Mouse (Mus musculus): ENCODE results near the gene Myl3. TPM values are rescaled to one million over a fixed set of nuclear protein-coding genes. Genes with fewer than 3 reads are reported as not detected.

Myl3 gene
- polyA plus RNA-seq (2014; fragmentation: Illumina TruSeq; extraction: RNeasy Lipid Tissue Mini Kit (QIAGEN cat#74804); ENCODE audit: low read depth, low replicate concordance), result 10,021 TPM

GRCm38 (mm10) chr9:110741711-110742294, at the start of gene Myl3:
Gene Myl3 (plus strand): TSS chr9:110741861.

GRCm38 (mm10) chr9:110746961-110747360, 5.3 kb downstream of the Myl3 start, which contains the start of gene Pth1r:
Gene Pth1r (minus strand): TSS chr9:110747145.

GRCm38 (mm10) chr9:110797866-110798265, 56.2 kb downstream of the Myl3 start, which contains the start of gene Prss42:
Gene Prss42 (plus strand): TSS chr9:110798166.

GRCm38 (mm10) chr9:110813789-110814188, 72.1 kb downstream of the Myl3 start, which contains the start of gene Prss44:
Gene Prss44 (plus strand): TSS chr9:110813994.

Other genes with a start within 250 kb of the Myl3 start
- 29.5 TPM for gene Setd2, start 209.3 kb upstream of the Myl3 start, polyA plus RNA-seq (2014; fragmentation: Illumina TruSeq; extraction: RNeasy Lipid Tissue Mini Kit (QIAGEN cat#74804); ENCODE audit: low read depth, low replicate concordance)
- 2.3 TPM for gene Nradd, start 117.4 kb upstream of the Myl3 start, polyA plus RNA-seq (2014; fragmentation: Illumina TruSeq; extraction: RNeasy Lipid Tissue Mini Kit (QIAGEN cat#74804); ENCODE audit: low read depth, low replicate concordance)
- 9.7 TPM for gene Nbeal2, start 87.7 kb upstream of the Myl3 start, polyA plus RNA-seq (2014; fragmentation: Illumina TruSeq; extraction: RNeasy Lipid Tissue Mini Kit (QIAGEN cat#74804); ENCODE audit: low read depth, low replicate concordance)
- 89.4 TPM for gene Ccdc12, start 85.4 kb upstream of the Myl3 start, polyA plus RNA-seq (2014; fragmentation: Illumina TruSeq; extraction: RNeasy Lipid Tissue Mini Kit (QIAGEN cat#74804); ENCODE audit: low read depth, low replicate concordance)
- gene Pth1r, start 5.3 kb downstream of the Myl3 start, polyA plus RNA-seq (2014; fragmentation: Illumina TruSeq; extraction: RNeasy Lipid Tissue Mini Kit (QIAGEN cat#74804); ENCODE audit: low read depth, low replicate concordance), result 7.8 TPM
- not detected for gene Prss42, start 56.3 kb downstream of the Myl3 start, polyA plus RNA-seq (2014; fragmentation: Illumina TruSeq; extraction: RNeasy Lipid Tissue Mini Kit (QIAGEN cat#74804); ENCODE audit: low read depth, low replicate concordance)
- not detected for gene Prss44, start 72.1 kb downstream of the Myl3 start, polyA plus RNA-seq (2014; fragmentation: Illumina TruSeq; extraction: RNeasy Lipid Tissue Mini Kit (QIAGEN cat#74804); ENCODE audit: low read depth, low replicate concordance)
- gene Prss43, start 84.8 kb downstream of the Myl3 start, polyA plus RNA-seq (2014; fragmentation: Illumina TruSeq; extraction: RNeasy Lipid Tissue Mini Kit (QIAGEN cat#74804); ENCODE audit: low read depth, low replicate concordance), result not detected
- gene Prss45, start 92.7 kb downstream of the Myl3 start, polyA plus RNA-seq (2014; fragmentation: Illumina TruSeq; extraction: RNeasy Lipid Tissue Mini Kit (QIAGEN cat#74804); ENCODE audit: low read depth, low replicate concordance), result not detected
- not detected for gene Prss46, start 102.6 kb downstream of the Myl3 start, polyA plus RNA-seq (2014; fragmentation: Illumina TruSeq; extraction: RNeasy Lipid Tissue Mini Kit (QIAGEN cat#74804); ENCODE audit: low read depth, low replicate concordance)
- gene Prss50, start 116.1 kb downstream of the Myl3 start, polyA plus RNA-seq (2014; fragmentation: Illumina TruSeq; extraction: RNeasy Lipid Tissue Mini Kit (QIAGEN cat#74804); ENCODE audit: low read depth, low replicate concordance), result not detected
- 16.9 TPM for gene Als2cl, start 138.0 kb downstream of the Myl3 start, polyA plus RNA-seq (2014; fragmentation: Illumina TruSeq; extraction: RNeasy Lipid Tissue Mini Kit (QIAGEN cat#74804); ENCODE audit: low read depth, low replicate concordance)
- gene Tmie, start 138.3 kb downstream of the Myl3 start, polyA plus RNA-seq (2014; fragmentation: Illumina TruSeq; extraction: RNeasy Lipid Tissue Mini Kit (QIAGEN cat#74804); ENCODE audit: low read depth, low replicate concordance), result 2.2 TPM
- not detected for gene Fam240a, start 175.0 kb downstream of the Myl3 start, polyA plus RNA-seq (2014; fragmentation: Illumina TruSeq; extraction: RNeasy Lipid Tissue Mini Kit (QIAGEN cat#74804); ENCODE audit: low read depth, low replicate concordance)
- gene Tdgf1, start 204.3 kb downstream of the Myl3 start, polyA plus RNA-seq (2014; fragmentation: Illumina TruSeq; extraction: RNeasy Lipid Tissue Mini Kit (QIAGEN cat#74804); ENCODE audit: low read depth, low replicate concordance), result not detected
- 288 TPM for gene Lrrc2, start 209.7 kb downstream of the Myl3 start, polyA plus RNA-seq (2014; fragmentation: Illumina TruSeq; extraction: RNeasy Lipid Tissue Mini Kit (QIAGEN cat#74804); ENCODE audit: low read depth, low replicate concordance)
- gene Rtp3, start 248.7 kb downstream of the Myl3 start, polyA plus RNA-seq (2014; fragmentation: Illumina TruSeq; extraction: RNeasy Lipid Tissue Mini Kit (QIAGEN cat#74804); ENCODE audit: low read depth, low replicate concordance), result 5.5 TPM

Measured in heart, adult 10 weeks (tissue).